Mouse (Mus musculus) G1E (cell line): Measurements from ENCODE around the gene Gabbr2.

Source experiments
- CTCF ChIP-seq: IDR thresholded peaks from 2 replicates; pipeline ENCODE4 v1.5.1; 2012; ENCODE audit warnings: low read depth, low read length, inconsistent platforms, mixed read lengths
- GATA1 ChIP-seq: IDR thresholded peaks from 2 replicates; pipeline ENCODE4 v1.6.1; 2012; ENCODE audit warnings: borderline replicate concordance, low read length, inconsistent platforms, mixed read lengths
- GATA2 ChIP-seq: IDR thresholded peaks from 2 replicates; pipeline ENCODE4 v1.6.1; 2012; ENCODE audit warnings: low read depth, low read length, inconsistent platforms, borderline replicate concordance
- POLR2AphosphoS5 ChIP-seq: IDR thresholded peaks from 2 replicates; pipeline ENCODE4 v1.6.1; 2012; ENCODE audit warnings: low read depth, low read length, inconsistent platforms; ENCODE audit not compliant: insufficient replicate concordance
- TAL1 ChIP-seq: conservative IDR thresholded peaks from 2 replicates; pipeline ENCODE4 v1.6.1; 2012; ENCODE audit warnings: low read depth, low read length, inconsistent platforms, mixed read lengths

- no peak for TF ChIP-seq TAL1
- no peak for TF ChIP-seq CTCF
- no peak for TF ChIP-seq GATA1
- TF ChIP-seq POLR2AphosphoS5, result no peak
- TF ChIP-seq GATA2, result no peak
Measured at GRCm38 (mm10) chr4:46628081-46628480, 363.6 kb downstream of the Gabbr2 start.
